Mouse (Mus musculus) liver, adult 2 months (tissue): ENCODE data around the gene Gna11. TPM values are rescaled to one million over a fixed set of nuclear protein-coding genes. Genes with fewer than 3 reads are reported as not detected.

Experiments
- DNase-seq: peaks from one replicate; pipeline ENCODE4 v3.0.0-alpha.2; 2011; ENCODE audit warnings: low read depth, low spot score; ENCODE audit errors: extremely low read depth
- H3K27ac ChIP-seq: fragments of 200-500 bp; replicated peaks from 2 replicates; pipeline ENCODE4 v1.5.1; 2012; ENCODE audit warnings: low read depth, mild to moderate bottlenecking, control low read depth, inconsistent platforms, low read length; ENCODE audit not compliant: insufficient read depth
- H3K27me3 ChIP-seq: fragments of 200-500 bp; 2 replicates; pipeline ENCODE4 v1.6.1; 2012; ENCODE audit warnings: mild to moderate bottlenecking, moderate library complexity, low read length, inconsistent platforms; ENCODE audit not compliant: control insufficient read depth, insufficient read depth
- H3K36me3 ChIP-seq: fragments of 200-500 bp; 2 replicates; pipeline ENCODE4 v1.6.1; 2012; ENCODE audit warnings: low read length, inconsistent platforms; ENCODE audit not compliant: control insufficient read depth, insufficient read depth
- H3K4me1 ChIP-seq: fragments of 200-500 bp; 2 replicates; pipeline ENCODE4 v1.6.1; 2011; ENCODE audit warnings: low read length; ENCODE audit not compliant: control insufficient read depth, insufficient read depth
- H3K4me3 ChIP-seq: fragments of 200-500 bp; 2 replicates; pipeline ENCODE4 v1.5.1; 2011; ENCODE audit warnings: low read depth, mild to moderate bottlenecking, control low read depth, low read length, moderate library complexity; ENCODE audit not compliant: insufficient read depth
- H3K79me2 ChIP-seq: fragments of 200-500 bp; 2 replicates; pipeline ENCODE4 v1.6.1; 2012; ENCODE audit warnings: inconsistent platforms, mild to moderate bottlenecking, low read length, moderate library complexity; ENCODE audit not compliant: control insufficient read depth, insufficient read depth
- H3K9ac ChIP-seq: fragments of 200-500 bp; 2 replicates; pipeline ENCODE4 v1.6.1; 2012; ENCODE audit warnings: low read depth, mild to moderate bottlenecking, control low read depth, inconsistent platforms, low read length
- CTCF ChIP-seq: fragments of 200-500 bp; IDR thresholded peaks from 2 replicates; pipeline ENCODE4 v1.5.1; 2011; ENCODE audit warnings: low read depth, low read length, control low read depth
- POLR2A ChIP-seq: fragments of 200-500 bp; IDR thresholded peaks from 2 replicates; pipeline ENCODE4 v1.6.1; 2011; ENCODE audit warnings: low read length, control low read depth; ENCODE audit not compliant: insufficient read depth; ENCODE audit errors: extremely low read depth
- WGBS: fragments of 180-500 bp; shearing (Covaris S2); methylation state at CpG from one replicate; pipeline ENCODE4 v1.1.7; 2018; 5-methylcytosine and 5-hydroxymethylcytosine counted together
- polyA plus RNA-seq: library from polyadenylated mRNA; depleted of rRNA; stranded (reverse); fragments of >200 nt; gene quantifications from 2 replicates; pipeline ENCODE4 v1.2.3, GENCODE M21; 2012
- total RNA-seq: library from RNA; depleted of rRNA; stranded (reverse); fragments of >200 nt; gene quantifications from 2 replicates; pipeline ENCODE4 v1.2.3, GENCODE M21; 2014

The Gna11 gene
- total and polyA plus RNA-seq, 2 experiments: 20.7 to 61.6 TPM

GRCm38 (mm10) chr10:81542727-81543460 is 2.1 kb downstream of the Gna11 start:
- H3K27ac ChIP-seq: peak overlapping the region; percentile 78
- peaks cover 65% of the 10 kb centered on the region for H3K79me2 ChIP-seq
- no peak for TF ChIP-seq CTCF
- TF ChIP-seq POLR2A: no peak
- no peak for DNase-seq
- H3K27me3 ChIP-seq: no peaks in the 10 kb centered on the region
- H3K4me3 ChIP-seq: no peak overlapping the region
- H3K9ac ChIP-seq: peak overlapping the region; percentile 81
- WGBS: 39% methylated on average over 7 of the region's 7 CpGs
- no peaks in the 10 kb centered on the region for H3K36me3 ChIP-seq
- H3K4me1 ChIP-seq: peaks cover 34% of the 10 kb centered on the region

GRCm38 (mm10) chr10:81541803-81542202 is 3.2 kb downstream of the Gna11 start:
- Histone ChIP-seq H3K9ac (peak overlapping the region; percentile 70), H3K4me1 (peaks cover 34% of the 10 kb centered on the region), H3K36me3 (no peaks in the 10 kb centered on the region), H3K79me2 (peaks cover 73% of the 10 kb centered on the region), H3K27me3 (no peaks in the 10 kb centered on the region), H3K4me3 (peak overlapping the region; percentile 14; the same call in 1 of the 2 replicates), H3K27ac (peak overlapping the region; percentile 78)
- DNase-seq: peak; percentile 61
- TF ChIP-seq POLR2A (no peak), CTCF (no peak)
- WGBS: 8% methylated on average over 10 of the region's 10 CpGs

- H3K9ac ChIP-seq: peak overlapping the region; percentile 41
- peak overlapping the region; percentile 52 for H3K27ac ChIP-seq
- DNase-seq: no peak
- no peaks in the 10 kb centered on the region for H3K27me3 ChIP-seq
- peaks cover 34% of the 10 kb centered on the region for H3K4me1 ChIP-seq
- H3K79me2 ChIP-seq: peaks cover 74% of the 10 kb centered on the region
- WGBS: 30% methylated on average over 5 of the region's 5 CpGs
- no peak overlapping the region for H3K4me3 ChIP-seq
- TF ChIP-seq POLR2A (no peak), CTCF (no peak)
- no peaks in the 10 kb centered on the region for H3K36me3 ChIP-seq
These were observed 3.6 kb downstream of the Gna11 start for GRCm38 (mm10) chr10:81541363-81541762.

GRCm38 (mm10) chr10:81538321-81539048 is 6.5 kb downstream of the Gna11 start:
- TF ChIP-seq CTCF (no peak), POLR2A (no peak)
- H3K4me1 ChIP-seq: peaks cover 24% of the 10 kb centered on the region
- DNase-seq: no peak
- H3K36me3 ChIP-seq: no peaks in the 10 kb centered on the region
- H3K27ac ChIP-seq: no peak overlapping the region
- H3K9ac ChIP-seq: no peak overlapping the region
- no peaks in the 10 kb centered on the region for H3K27me3 ChIP-seq
- WGBS: 87% methylated on average over 3 of the region's 3 CpGs
- H3K79me2 ChIP-seq: peaks cover 60% of the 10 kb centered on the region
- no peak overlapping the region for H3K4me3 ChIP-seq

DNA sequence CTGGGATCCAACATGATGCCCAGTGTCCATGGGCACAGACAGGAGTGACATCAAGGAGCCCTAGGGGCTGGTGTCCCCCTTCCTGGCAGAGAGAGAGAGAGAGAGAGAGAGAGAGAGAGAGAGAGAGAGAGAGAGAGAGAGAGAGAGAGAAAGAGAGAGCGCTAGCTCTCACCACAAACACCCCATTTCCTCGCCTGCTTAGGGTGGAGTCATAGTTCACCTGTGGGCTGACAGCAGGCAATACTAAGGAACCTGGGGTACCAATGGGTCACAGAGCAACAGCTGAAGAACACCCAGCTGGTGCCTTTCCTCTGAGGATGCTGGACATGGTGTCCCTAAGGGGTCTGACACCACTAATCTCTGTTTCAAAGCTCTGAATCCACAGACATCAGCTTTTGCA is 7.6 kb downstream of the Gna11 start:
- Histone ChIP-seq H3K4me3 (no peak overlapping the region), H3K36me3 (no peaks in the 10 kb centered on the region), H3K79me2 (peaks cover 49% of the 10 kb centered on the region), H3K9ac (no peak overlapping the region), H3K27me3 (no peaks in the 10 kb centered on the region), H3K4me1 (peaks cover 14% of the 10 kb centered on the region), H3K27ac (no peak overlapping the region)
- DNase-seq: no peak
- 100% methylated on average over 2 of the region's 2 CpGs for WGBS
- TF ChIP-seq CTCF: no peak
- no peak for TF ChIP-seq POLR2A

DNA sequence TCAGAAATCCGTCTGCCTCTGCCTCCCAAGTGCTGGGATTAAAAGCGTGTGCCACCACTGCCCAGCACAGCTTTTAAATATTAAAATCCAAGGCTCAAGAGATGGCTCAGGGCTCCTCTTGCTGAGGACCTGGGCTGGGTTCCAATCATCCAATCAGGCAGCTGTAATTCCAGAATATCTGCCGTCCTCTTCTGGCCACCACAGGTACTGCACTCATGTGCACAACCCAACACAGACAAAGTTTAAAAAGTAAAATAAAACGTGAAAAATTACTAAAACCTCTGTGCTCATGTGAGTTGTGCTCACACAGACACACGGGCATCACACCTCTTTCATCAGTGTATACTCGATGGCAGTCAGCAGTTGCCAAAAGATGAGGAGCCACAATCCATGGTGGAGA is 8.3 kb downstream of the Gna11 start:
- Histone ChIP-seq H3K9ac (no peak overlapping the region), H3K4me1 (peaks cover 8% of the 10 kb centered on the region), H3K27me3 (no peaks in the 10 kb centered on the region), H3K79me2 (peaks cover 44% of the 10 kb centered on the region), H3K4me3 (no peak overlapping the region), H3K36me3 (no peaks in the 10 kb centered on the region), H3K27ac (no peak overlapping the region)
- WGBS: 79% methylated on average over 6 of the region's 6 CpGs
- DNase-seq: no peak
- peak; percentile 47; the same call in 1 of the 2 replicates for TF ChIP-seq CTCF
- TF ChIP-seq POLR2A: no peak
